ENCODE assay signal across 15 mouse cellular contexts in the genomic region with DNA sequence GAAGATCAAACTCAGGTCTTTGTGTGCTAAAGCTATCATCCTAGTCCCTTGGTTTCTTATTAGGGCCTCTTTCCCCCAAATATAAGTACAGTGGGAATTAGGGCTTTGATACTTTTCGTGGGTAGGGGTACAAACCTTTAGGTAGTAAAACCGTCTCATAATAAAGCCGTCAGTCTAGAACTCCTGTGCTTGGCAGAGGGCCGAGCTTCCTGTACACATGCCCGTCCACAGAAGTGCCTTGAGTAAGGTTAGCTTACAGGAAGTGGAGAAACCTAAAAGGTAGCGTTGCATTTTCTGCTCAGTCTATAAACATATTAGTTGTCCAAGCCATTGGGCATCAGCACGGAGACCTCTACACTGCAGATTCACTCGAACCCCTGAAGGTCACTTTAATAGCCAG.
"Had no signal": no experiment of that assay in that cellular context is flagged by ENCODE, and none has a peak within 500 bp of the region (broad histone marks: within the 10 kb centered on the region; RNA-seq: fewer than 3 reads in every experiment).

No protein-coding gene starts in this region.

- DNase-seq: retina, postnatal 1 day; right cerebral cortex, adult 18-20 months; right cerebral cortex, postnatal 14 days; right cerebral cortex, postnatal 25 days; right cerebral cortex, postnatal 4 days; spleen, adult 18-20 months; thymus, adult 18-20 months; thymus, adult 2 months; thymus, postnatal 14 days; thymus, postnatal 25 days; thymus, postnatal 36 days; thymus, postnatal 4 days had no signal

- H3K27me3 ChIP-seq: neural tube, embryonic 15.5 days; stomach, embryonic 15.5 days had no signal

- H3K4me3 ChIP-seq: neural tube, embryonic 15.5 days; stomach, embryonic 15.5 days had no signal

- H3K4me2 ChIP-seq: neural tube, embryonic 15.5 days; stomach, embryonic 15.5 days had no signal

- H3K9me3 ChIP-seq: neural tube, embryonic 15.5 days; stomach, embryonic 15.5 days had no signal

- H3K27ac ChIP-seq: neural tube, embryonic 15.5 days; stomach, embryonic 15.5 days; stomach, postnatal 0 days had no signal

- H3K9ac ChIP-seq: neural tube, embryonic 15.5 days; stomach, embryonic 15.5 days had no signal

- H3K4me1 ChIP-seq: stomach, embryonic 15.5 days had no signal

- H3K36me3 ChIP-seq: neural tube, embryonic 15.5 days; stomach, embryonic 15.5 days had no signal
